16 mouse cellular contexts compared by ENCODE assay signal in genomic region chr13:48493183-48493582, GRCm38 (mm10). TPM values are rescaled to one million over a fixed set of nuclear protein-coding genes. Genes with fewer than 3 reads are reported as not detected.
DNase-seq lines count a peak whose midpoint lies in the region; ATAC-seq and TF ChIP-seq lines count a peak whose summit lies in the region.
"Had no signal": no experiment of that assay in that cellular context is flagged by ENCODE, and none has a peak within 500 bp of the region (broad histone marks: within the 10 kb centered on the region; RNA-seq: fewer than 3 reads in every experiment).

No protein-coding gene starts in this region.

- H3K9me3 ChIP-seq in heart, embryonic 10.5 days = no peaks in the 10 kb centered on the region
- H3K9me3 ChIP-seq: kidney, embryonic 15.5 days had no signal

- H3K27ac ChIP-seq in heart, embryonic 10.5 days = peak overlapping the region; percentile 78; the same call in 1 of the 2 replicates
- no peak overlapping the region for H3K27ac ChIP-seq in thymus, adult 2 months (ENCODE audit: control insufficient read depth, insufficient read depth, low read length)
- H3K27ac ChIP-seq: hindbrain, embryonic 13.5 days; kidney, embryonic 15.5 days; liver, embryonic 14.5 days; midbrain, embryonic 12.5 days had no signal

- no peaks in the 10 kb centered on the region for H3K27me3 ChIP-seq in heart, embryonic 10.5 days (ENCODE audit: insufficient read depth, poor library complexity, severe bottlenecking)
- H3K27me3 ChIP-seq in thymus, adult 2 months (ENCODE audit: control insufficient read depth, insufficient read depth, low read length) = no peaks in the 10 kb centered on the region
- H3K27me3 ChIP-seq: hindbrain, embryonic 13.5 days; kidney, embryonic 15.5 days; midbrain, embryonic 12.5 days had no signal

- 39% methylated on average over 3 of the region's 5 CpGs for WGBS in heart, embryonic 10.5 days
- 87% methylated on average over 5 of the region's 5 CpGs for WGBS in thymus, adult 2 months

- no peak for TF ChIP-seq CTCF in thymus, adult 2 months (IDR thresholded peaks at IDR 0.05; ENCODE audit: borderline replicate concordance, control insufficient read depth, extremely low read depth, insufficient read depth, low read length, poor library complexity)

- peaks cover 12% of the 10 kb centered on the region for H3K4me1 ChIP-seq in heart, embryonic 10.5 days
- no peaks in the 10 kb centered on the region for H3K4me1 ChIP-seq in thymus, adult 2 months (replicated peaks; ENCODE audit: control insufficient read depth, insufficient read depth, low read length)

- ATAC-seq in erythroblast, adult 5-6 weeks (replicated peaks; ENCODE audit: low FRiP score, poor library complexity, severe bottlenecking) = no peak

- peak; percentile 17 to 30 for DNase-seq in frontal cortex, postnatal 36 days (ENCODE audit: low spot score in 2 of 2)
- no peak for DNase-seq in frontal cortex, postnatal 25 days (ENCODE audit: low spot score in 2 of 2)
- DNase-seq in right cerebral cortex, adult 18-20 months = peak; percentile 55
- no peak for DNase-seq in right cerebral cortex, postnatal 14 days
- DNase-seq in heart, embryonic 10.5 days (ENCODE audit: low spot score) = no peak
- peak; percentile 39 for DNase-seq in skeletal muscle tissue, adult 2 months (ENCODE audit: low read depth, low spot score)
- DNase-seq in thymus, adult 2 months = no peak
- DNase-seq: adrenal gland, adult 8-10 months; cerebellum, postnatal 36 days; lung, postnatal 36 days had no signal

- H3K4me3 ChIP-seq in heart, embryonic 10.5 days = no peak overlapping the region
- H3K4me3 ChIP-seq in thymus, adult 2 months (ENCODE audit: control insufficient read depth, insufficient read depth, low read length) = no peak overlapping the region
- H3K4me3 ChIP-seq: erythroblast, embryonic 14.5 days; hindbrain, embryonic 13.5 days; kidney, embryonic 15.5 days; midbrain, embryonic 12.5 days had no signal

- no peak for TF ChIP-seq POLR2A in thymus, adult 2 months (IDR thresholded peaks at IDR 0.05; ENCODE audit: control insufficient read depth, extremely low read depth, insufficient read depth, low read length, poor library complexity)

- H3K36me3 ChIP-seq in heart, embryonic 10.5 days = peaks cover 52% of the 10 kb centered on the region
- H3K36me3 ChIP-seq in thymus, adult 2 months (ENCODE audit: control insufficient read depth, insufficient read depth, low read length) = peaks cover 50% of the 10 kb centered on the region

RNA-seq across cellular contexts. Expression of gene Zfp169, which starts 20.1 kb away (rescaled TPM):
- polyA plus RNA-seq in heart, embryonic 10.5 days (2016; fragmentation: Nextera tagmentation; extraction: Ambion mirVana) = 2.7 and 3.6 TPM in 2 replicates
- polyA plus RNA-seq in thymus, adult 2 months (2012; rRNA removed) = 37.2 and 42.5 TPM in 2 replicates
- total RNA-seq in erythroblast, adult 5-6 weeks (2015; ENCODE audit: low replicate concordance) = 0.63 and 4.8 TPM in 2 replicates
- total RNA-seq in erythroblast, adult 5-6 weeks (2017; ENCODE audit: low replicate concordance) = 0.98 and 2.9 TPM in 2 replicates

RNA-seq across cellular contexts. Expression of gene A830005F24Rik, which starts 20.2 kb away (rescaled TPM):
- polyA plus RNA-seq in heart, embryonic 10.5 days (2016; fragmentation: Nextera tagmentation; extraction: Ambion mirVana) = 1.6 and 2.0 TPM in 2 replicates
- polyA plus RNA-seq in thymus, adult 2 months (2012; rRNA removed) = not detected in 2 replicates
- total RNA-seq in erythroblast, adult 5-6 weeks (2015; ENCODE audit: low replicate concordance) = 1.9 TPM in 1 of 2 replicates, not detected in the other
- total RNA-seq in erythroblast, adult 5-6 weeks (2017; ENCODE audit: low replicate concordance) = not detected in 2 replicates
- total RNA-seq: adrenal gland, adult 8-10 months had no signal
- polyA plus RNA-seq: erythroblast, embryonic 14.5 days had no signal

Comparison
In these comparisons a context has a peak if more than half of its experiments do, and no peak if none do; other contexts are left out.
1. DNase-seq: peak in frontal cortex, postnatal 36 days (2 of 2), right cerebral cortex, adult 18-20 months (single experiment) and skeletal muscle tissue, adult 2 months (single experiment); none in frontal cortex, postnatal 25 days (0 of 2), right cerebral cortex, postnatal 14 days (single experiment), heart, embryonic 10.5 days (single experiment) and thymus, adult 2 months (single experiment).